Mouse (Mus musculus): ENCODE results near the gene Rnf214. TPM values are rescaled to one million over a fixed set of nuclear protein-coding genes. Genes with fewer than 3 reads are reported as not detected.
"Not testable (repeated sequence)": the region's sequence is repeated elsewhere in the genome, so short reads cannot be mapped to it uniquely, and the experiment has no call there.

Gene Rnf214
- total RNA-seq, 2 experiments from 2014 or later = 21.2 to 25.9 TPM

GRCm38 (mm10) chr9:45861813-45862212 is 44.9 kb downstream of the Rnf214 start:
- DNase-seq = no peak
- intact Hi-C loops (cut with DNase I; ENCODE audit: low total_unique reads) = no loop called here

GRCm38 (mm10) chr9:45859364-45859763 is 47.3 kb downstream of the Rnf214 start:
- no peak for DNase-seq
- intact Hi-C loops (cut with DNase I; ENCODE audit: low total_unique reads) = no loop called here

GRCm38 (mm10) chr9:45854136-45854535 is 52.6 kb downstream of the Rnf214 start:
- intact Hi-C loops (cut with DNase I; ENCODE audit: low total_unique reads) = no loop called here
- no peak for DNase-seq

- intact Hi-C loops (cut with DNase I; ENCODE audit: low total_unique reads) = no loop called here
- DNase-seq = no peak
These were observed 53.0 kb downstream of the Rnf214 start for GRCm38 (mm10) chr9:45853695-45854094.

GRCm38 (mm10) chr9:45851776-45852175 is 54.9 kb downstream of the Rnf214 start:
- intact Hi-C loops (cut with DNase I; ENCODE audit: low total_unique reads) = no loop called here
- DNase-seq = no peak

GRCm38 (mm10) chr9:45851330-45851729 is 55.4 kb downstream of the Rnf214 start:
- DNase-seq = no peak

GRCm38 (mm10) chr9:45850528-45851155 is 56.1 kb downstream of the Rnf214 start:
- intact Hi-C loops (cut with DNase I; ENCODE audit: low total_unique reads) = no loop called here
- DNase-seq = peak; percentile 28

More at GRCm38 (mm10) chr9:45851330-45851729, 55.4 kb downstream of the Rnf214 start:
- intact Hi-C loops (cut with DNase I; ENCODE audit: low total_unique reads) = no loop called here

- intact Hi-C loops (cut with DNase I; ENCODE audit: low total_unique reads) = no loop called here
- peak; percentile 81 for DNase-seq
These were observed 56.9 kb downstream of the Rnf214 start for GRCm38 (mm10) chr9:45849528-45850408.

GRCm38 (mm10) chr9:45846891-45847460 is 59.7 kb downstream of the Rnf214 start:
- intact Hi-C loops (cut with DNase I; ENCODE audit: low total_unique reads) = no loop called here
- DNase-seq = no peak

- DNase-seq; intact Hi-C loops (cut with DNase I; ENCODE audit: low total_unique reads): not testable (repeated sequence)
These were observed 60.5 kb downstream of the Rnf214 start for GRCm38 (mm10) chr9:45846176-45846575.

- intact Hi-C loops (cut with DNase I; ENCODE audit: low total_unique reads) = no loop called here
- no peak for DNase-seq
These were observed 61.2 kb downstream of the Rnf214 start for GRCm38 (mm10) chr9:45845541-45845940.

- intact Hi-C loops (cut with DNase I; ENCODE audit: low total_unique reads) = no loop called here
- no peak for DNase-seq
These were observed 62.9 kb downstream of the Rnf214 start for GRCm38 (mm10) chr9:45843780-45844179.

- DNase-seq = no peak
- intact Hi-C loops (cut with DNase I; ENCODE audit: low total_unique reads) = no loop called here
These were observed 63.7 kb downstream of the Rnf214 start for GRCm38 (mm10) chr9:45843007-45843406.

- DNase-seq = no peak
- intact Hi-C loops (cut with DNase I; ENCODE audit: low total_unique reads) = no loop called here
These were observed 65.3 kb downstream of the Rnf214 start for GRCm38 (mm10) chr9:45841458-45841857.

- no peak for DNase-seq
- intact Hi-C loops (cut with DNase I; ENCODE audit: low total_unique reads) = no loop called here
These were observed 66.4 kb downstream of the Rnf214 start for GRCm38 (mm10) chr9:45840331-45840730.

- intact Hi-C loops (cut with DNase I; ENCODE audit: low total_unique reads) = no loop called here
- DNase-seq = no peak
These were observed 66.8 kb downstream of the Rnf214 start for GRCm38 (mm10) chr9:45839982-45840300.

GRCm38 (mm10) chr9:45839139-45839981 is 67.4 kb downstream of the Rnf214 start:
- intact Hi-C loops (cut with DNase I; ENCODE audit: low total_unique reads) = no loop called here
- DNase-seq = peak; percentile 62

GRCm38 (mm10) chr9:45838434-45839138 is 68.1 kb downstream of the Rnf214 start, which contains the start of gene Bace1:
Bace1 (plus strand) TSS chr9:45838580.
- intact Hi-C loops (cut with DNase I; ENCODE audit: low total_unique reads) = no loop called here
- DNase-seq = peak; percentile 88

GRCm38 (mm10) chr9:45838069-45838433 is 68.7 kb downstream of the Rnf214 start:
- intact Hi-C loops (cut with DNase I; ENCODE audit: low total_unique reads) = no loop called here
- DNase-seq = no peak
